Mouse (Mus musculus) common myeloid progenitor, adult 5-6 weeks (primary cell): Measurements from ENCODE around the gene Syde2. TPM values are rescaled to one million over a fixed set of nuclear protein-coding genes. Genes with fewer than 3 reads are reported as not detected.
"Not testable (repeated sequence)": the region's sequence is repeated elsewhere in the genome, so short reads cannot be mapped to it uniquely, and the experiment has no call there.

Experiments used
- ATAC-seq: replicated peaks from 2 replicates; pipeline ENCODE4 v1.8.0; 2016; ENCODE audit warnings: low read depth, mild to moderate bottlenecking, moderate TSS enrichment, inconsistent platforms; ENCODE audit not compliant: poor library complexity, severe bottlenecking
- total RNA-seq: library from RNA; stranded (forward); fragments of 200-1000, 187-1606 nt; gene quantifications from 2 replicates; pipeline ENCODE4 v1.2.3, GENCODE M21; 2017

The Syde2 gene
- total RNA-seq, 1 experiment from 2014 or later = 14.1 TPM

DNA sequence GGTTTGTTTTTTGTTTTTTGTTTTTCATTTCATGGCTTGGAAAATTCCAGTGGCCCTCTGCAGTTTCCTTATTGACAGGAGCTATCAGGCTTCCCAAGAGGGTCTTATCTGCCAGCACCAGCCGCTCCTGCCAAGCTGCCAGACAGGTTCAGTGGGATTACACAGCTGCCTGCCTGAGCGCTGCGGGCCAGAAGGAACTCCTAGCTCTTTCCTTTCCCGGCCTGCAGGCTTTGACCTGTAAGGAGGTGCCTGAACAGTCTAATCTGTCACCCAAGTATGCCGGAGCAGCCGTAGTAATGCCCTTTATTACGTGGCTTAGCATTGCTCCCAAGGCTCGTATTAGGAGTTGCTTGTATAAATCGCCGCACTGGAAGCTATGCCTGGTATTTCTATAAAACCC, 23.2 kb upstream of the Syde2 start:
- peak; percentile 47 for ATAC-seq

GRCm38 (mm10) chr3:145965583-145965982, 22.1 kb upstream of the Syde2 start:
- not testable (repeated sequence) for ATAC-seq

DNA sequence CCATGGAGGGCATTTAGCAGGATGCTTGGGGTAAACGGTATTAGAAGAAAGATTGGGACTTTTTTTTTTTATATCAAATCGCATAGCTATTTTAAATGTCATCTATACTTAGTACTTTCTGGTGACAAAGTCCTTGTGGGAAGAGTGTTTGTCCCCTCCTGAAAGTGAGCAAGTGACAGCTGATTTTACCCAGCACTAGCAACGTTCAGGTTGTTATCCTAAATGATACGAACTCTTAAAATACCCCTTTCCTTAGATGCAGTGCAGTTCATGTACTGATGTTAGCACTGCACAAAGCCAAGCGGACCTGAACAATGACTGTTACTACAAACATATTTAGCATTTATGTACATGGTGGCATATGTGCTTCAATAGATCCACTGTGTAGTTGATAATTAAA, 20.9 kb upstream of the Syde2 start:
- no peak for ATAC-seq

DNA sequence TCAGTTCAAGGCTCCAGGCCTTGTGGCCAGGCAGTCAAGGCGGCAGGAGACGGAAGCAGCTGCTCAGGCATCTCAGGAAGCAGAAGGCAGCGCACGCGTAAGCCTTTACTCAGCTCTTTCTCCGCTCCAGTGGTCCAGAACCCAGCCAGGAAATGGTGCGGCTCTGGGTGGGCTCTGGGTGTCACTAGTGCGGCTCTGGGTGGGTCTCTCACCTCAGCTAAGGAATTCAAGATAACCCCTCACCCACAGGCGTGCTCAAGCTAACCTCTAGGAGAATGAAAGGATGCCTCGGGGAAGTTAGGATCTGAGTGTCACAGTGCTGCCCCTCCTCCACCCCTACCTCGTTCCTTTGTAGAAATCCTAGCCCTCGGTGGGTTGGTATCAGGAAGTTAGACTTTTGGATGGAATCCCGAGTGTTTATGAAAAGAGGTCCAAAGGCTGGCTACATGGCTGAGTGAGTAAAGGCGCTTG, 18.6 kb upstream of the Syde2 start:
- ATAC-seq = peak; percentile 81

DNA sequence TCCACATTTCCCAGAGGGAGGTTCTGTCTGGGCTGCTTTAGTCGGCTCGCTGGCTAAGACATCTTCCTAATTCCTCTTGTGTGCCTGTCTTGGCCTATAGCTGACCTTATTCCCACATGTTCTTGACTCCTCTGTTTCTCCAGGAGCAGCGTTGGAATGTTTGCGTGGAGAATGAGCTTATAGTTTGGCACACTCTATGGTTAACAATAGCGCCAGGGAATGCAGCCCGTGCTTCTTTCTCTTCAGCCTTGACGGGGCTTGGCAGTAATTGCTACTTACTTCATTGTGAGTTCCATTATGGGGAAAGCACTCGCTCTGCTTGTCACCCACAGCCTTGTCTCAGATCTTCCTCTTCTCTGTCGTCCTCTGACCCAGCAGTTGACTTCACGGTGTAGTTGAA, 16.2 kb upstream of the Syde2 start:
- no peak for ATAC-seq

- ATAC-seq = no peak
These were observed 12.7 kb upstream of the Syde2 start for GRCm38 (mm10) chr3:145974986-145975385.

- ATAC-seq = no peak
These were observed 2.2 kb upstream of the Syde2 start for GRCm38 (mm10) chr3:145985333-145985925.

DNA sequence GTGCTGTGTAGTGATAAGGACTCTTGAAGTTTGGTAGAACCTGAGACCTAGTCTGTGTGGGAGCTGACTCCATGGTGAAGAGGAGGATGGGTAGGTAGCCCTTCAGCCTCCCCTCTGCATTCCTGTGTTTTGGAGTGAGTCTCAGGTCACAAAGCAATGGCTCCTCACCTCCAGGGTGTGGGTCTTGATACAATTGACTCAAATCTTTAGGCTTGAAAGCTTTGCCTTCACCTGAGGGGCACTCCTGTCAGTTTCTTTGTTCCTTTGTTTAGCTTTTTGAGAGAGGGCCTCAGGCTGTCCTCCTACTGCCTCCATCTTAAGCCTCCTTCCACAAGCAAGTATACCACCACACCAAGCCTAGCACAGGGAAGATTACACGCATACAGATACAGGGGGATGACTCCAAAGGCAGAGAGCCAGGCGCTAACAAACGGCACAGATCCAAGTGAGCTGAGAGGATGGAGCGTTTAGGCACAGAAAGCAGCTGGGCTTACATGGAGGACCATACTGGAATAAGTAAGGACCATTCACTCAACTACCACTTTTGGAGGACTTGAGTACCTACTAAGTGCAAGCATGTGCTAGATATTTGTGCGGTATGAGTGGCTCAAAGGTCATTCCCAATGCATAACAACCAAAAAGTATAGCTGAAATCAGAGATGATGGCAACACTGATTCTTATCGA, 1.2 kb upstream of the Syde2 start:
- no peak for ATAC-seq

- peak; percentile 68 for ATAC-seq
These were observed 457 bp downstream of the Syde2 start for GRCm38 (mm10) chr3:145987970-145988683.

DNA sequence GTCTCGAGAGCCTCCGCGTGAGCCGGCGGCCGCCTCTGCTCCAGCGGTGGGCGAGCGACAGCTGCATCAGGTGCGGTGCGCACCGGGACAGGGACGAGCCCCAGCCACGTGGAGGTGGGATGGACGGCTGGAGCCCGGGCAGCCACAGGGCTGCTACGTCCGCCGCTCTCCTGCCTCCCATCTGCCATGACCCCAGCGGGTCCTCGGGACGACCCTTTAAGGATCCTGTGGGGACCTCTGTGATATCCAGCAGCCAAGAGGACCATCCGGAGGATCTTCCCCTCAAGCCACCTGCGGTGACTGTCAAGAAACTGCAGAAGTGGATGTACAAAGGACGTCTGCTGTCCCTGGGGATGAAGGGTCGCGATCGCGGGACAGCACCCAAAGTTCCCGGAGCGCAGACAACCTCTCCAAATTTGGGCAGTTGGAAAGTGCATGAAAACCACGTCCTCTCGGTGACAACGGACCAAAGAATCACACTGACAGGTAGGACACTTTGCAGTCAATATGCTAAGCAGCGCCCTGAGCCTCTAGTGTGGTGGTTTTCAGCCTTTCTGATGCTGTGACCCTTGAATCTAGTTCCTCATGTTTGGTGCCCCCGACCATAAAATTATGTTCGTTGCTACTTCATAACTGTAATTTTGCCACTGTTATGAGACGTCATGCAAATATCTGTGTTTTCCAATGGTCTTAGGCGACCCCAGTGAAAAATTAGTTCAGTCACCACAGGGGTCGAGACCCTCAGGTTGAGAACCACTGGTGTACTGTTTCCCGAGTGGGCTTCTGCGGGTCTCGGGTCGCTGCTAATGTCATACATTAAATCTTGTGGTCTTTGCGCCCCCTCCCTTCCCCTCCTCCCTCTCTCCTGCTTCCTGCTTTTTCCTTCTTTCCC, 1.3 kb downstream of the Syde2 start:
- ATAC-seq = peak; percentile 0; the same call in 1 of the 2 replicates

DNA sequence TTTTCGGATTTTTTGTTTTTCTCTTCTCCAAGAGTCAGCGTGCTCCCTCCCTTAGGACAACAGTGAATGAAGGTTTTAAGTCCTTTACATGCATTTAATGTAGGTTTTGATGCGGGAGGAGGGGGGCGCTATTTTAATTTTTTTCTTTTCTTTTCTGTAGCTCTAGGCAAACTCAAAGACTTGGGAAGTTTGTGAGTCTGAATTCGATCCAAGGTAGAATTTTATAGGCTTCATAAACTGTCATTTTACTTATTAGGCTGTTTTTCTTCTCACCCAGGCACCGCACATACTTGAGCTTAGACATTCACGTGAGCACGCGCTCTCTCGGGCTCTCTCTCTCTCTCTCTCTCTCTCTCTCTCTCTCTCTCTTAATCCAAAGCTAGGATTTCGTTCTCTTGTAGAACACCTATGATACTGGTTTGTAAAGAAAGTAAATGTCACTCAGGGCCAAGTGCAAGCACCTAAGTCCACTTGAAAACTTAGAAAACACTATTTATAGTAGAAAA, 2.0 kb downstream of the Syde2 start:
- ATAC-seq = no peak

GRCm38 (mm10) chr3:145991130-145991529, 3.5 kb downstream of the Syde2 start:
- no peak for ATAC-seq

- no peak for ATAC-seq
These were observed 4.5 kb downstream of the Syde2 start for GRCm38 (mm10) chr3:145991976-145992730.

- no peak for ATAC-seq
These were observed 5.1 kb downstream of the Syde2 start for GRCm38 (mm10) chr3:145992796-145993195.

DNA sequence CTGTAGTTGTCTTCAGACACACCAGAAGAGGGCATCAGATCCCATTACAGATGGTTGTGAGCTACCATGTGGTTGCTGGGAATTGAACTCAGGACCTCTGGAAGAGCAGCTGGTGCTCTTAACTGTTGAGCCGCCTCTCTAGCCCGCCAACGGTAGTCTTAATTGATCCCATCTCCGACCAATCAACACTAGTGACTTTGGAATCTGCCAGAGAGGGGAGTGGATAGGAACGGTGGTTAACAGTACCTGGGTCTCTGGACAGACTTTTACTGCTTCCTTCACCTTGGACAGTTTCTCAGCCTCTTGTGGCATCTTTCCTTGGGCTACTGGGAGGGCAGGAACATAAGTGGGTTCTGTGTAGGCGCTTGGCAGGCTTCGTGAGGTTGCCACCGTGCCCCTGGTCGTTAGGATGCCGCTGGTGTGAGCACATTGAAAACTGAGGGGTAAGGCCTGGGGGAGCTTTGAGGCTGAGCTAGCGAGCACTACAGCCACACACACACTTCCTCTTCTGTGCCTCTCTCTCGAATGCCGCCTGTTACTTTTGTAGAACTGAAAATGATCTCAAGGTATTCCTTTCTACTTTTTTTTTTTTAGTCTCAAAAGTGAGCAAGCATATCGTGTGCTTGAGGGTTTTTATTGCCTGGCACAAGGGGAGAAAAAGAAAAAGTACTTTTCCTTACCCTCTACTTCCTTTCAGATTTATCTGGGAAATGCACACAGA, 6.0 kb downstream of the Syde2 start:
- peak; percentile 85 for ATAC-seq

- no peak for ATAC-seq
These were observed 7.8 kb downstream of the Syde2 start for GRCm38 (mm10) chr3:145995489-145995888.

GRCm38 (mm10) chr3:145996539-145996938, 8.9 kb downstream of the Syde2 start:
- ATAC-seq = not testable (repeated sequence)

GRCm38 (mm10) chr3:146004347-146005051, 16.8 kb downstream of the Syde2 start:
- no peak for ATAC-seq
